Mouse (Mus musculus): ENCODE measurements at regions not wholly inside any gene's neighbourhood (a gene's known extent, or its start where the extent isn't known, plus 50 kb on each side); places are given as distances from the start of the nearest gene placed in this dataset.

GRCm38 (mm10) chr3:143017480-143017879 is 135.7 kb upstream of the Pkn2 start:
- WGBS, result 76% methylated on average over 4 of the region's 4 CpGs
- no peaks in the 10 kb centered on the region for H3K4me1 ChIP-seq
- no peak overlapping the region for H3K4me3 ChIP-seq
- ATAC-seq (ENCODE audit: borderline replicate concordance, extremely low read depth, low FRiP score, low TSS enrichment), result no peak
- no peak overlapping the region for H3K9ac ChIP-seq
- no peak overlapping the region for H3K27ac ChIP-seq
- no peaks in the 10 kb centered on the region for H3K27me3 ChIP-seq
- no peaks in the 10 kb centered on the region for H3K36me3 ChIP-seq
- H3K4me2 ChIP-seq, result no peak overlapping the region
- H3K9me3 ChIP-seq, result no peaks in the 10 kb centered on the region

GRCm38 (mm10) chr3:143016758-143017157 is 135.0 kb upstream of the Pkn2 start:
- H3K9ac ChIP-seq, result no peak overlapping the region
- no peaks in the 10 kb centered on the region for H3K9me3 ChIP-seq
- H3K4me3 ChIP-seq, result no peak overlapping the region
- H3K36me3 ChIP-seq, result no peaks in the 10 kb centered on the region
- H3K27ac ChIP-seq, result no peak overlapping the region
- H3K4me2 ChIP-seq, result no peak overlapping the region
- 72% methylated on average over 5 of the region's 5 CpGs for WGBS
- no peaks in the 10 kb centered on the region for H3K4me1 ChIP-seq
- ATAC-seq (ENCODE audit: borderline replicate concordance, extremely low read depth, low FRiP score, low TSS enrichment), result no peak
- H3K27me3 ChIP-seq, result no peaks in the 10 kb centered on the region

- no peak for ATAC-seq (ENCODE audit: borderline replicate concordance, extremely low read depth, low FRiP score, low TSS enrichment)
Measured at GRCm38 (mm10) chr3:143014421-143014820, 132.6 kb upstream of the Pkn2 start.

GRCm38 (mm10) chr3:143007047-143007446 is 125.2 kb upstream of the Pkn2 start:
- 43% methylated on average over 3 of the region's 3 CpGs for WGBS
- Histone ChIP-seq H3K4me2 (no peak overlapping the region), H3K9ac (no peak overlapping the region), H3K9me3 (no peaks in the 10 kb centered on the region), H3K4me3 (no peak overlapping the region), H3K36me3 (no peaks in the 10 kb centered on the region), H3K4me1 (no peaks in the 10 kb centered on the region), H3K27me3 (no peaks in the 10 kb centered on the region), H3K27ac (no peak overlapping the region)
- ATAC-seq (ENCODE audit: borderline replicate concordance, extremely low read depth, low FRiP score, low TSS enrichment), result no peak

More at GRCm38 (mm10) chr3:143014421-143014820, 132.6 kb upstream of the Pkn2 start:
- Histone ChIP-seq H3K4me1 (no peaks in the 10 kb centered on the region), H3K9ac (no peak overlapping the region), H3K27ac (no peak overlapping the region), H3K36me3 (no peaks in the 10 kb centered on the region), H3K4me2 (no peak overlapping the region), H3K27me3 (no peaks in the 10 kb centered on the region), H3K9me3 (no peaks in the 10 kb centered on the region), H3K4me3 (no peak overlapping the region)
- WGBS, result 70% methylated on average over 4 of the region's 4 CpGs

GRCm38 (mm10) chr3:143001952-143002351 is 120.1 kb upstream of the Pkn2 start:
- no peak overlapping the region for H3K27ac ChIP-seq
- no peak for ATAC-seq (ENCODE audit: borderline replicate concordance, extremely low read depth, low FRiP score, low TSS enrichment)
- no peaks in the 10 kb centered on the region for H3K27me3 ChIP-seq
- H3K4me2 ChIP-seq, result no peak overlapping the region
- H3K4me1 ChIP-seq, result peaks cover 4% of the 10 kb centered on the region; the same call in 1 of the 2 replicates
- H3K9ac ChIP-seq, result no peak overlapping the region
- WGBS, result 48% methylated on average over 5 of the region's 5 CpGs
- no peaks in the 10 kb centered on the region for H3K9me3 ChIP-seq
- no peak overlapping the region for H3K4me3 ChIP-seq
- no peaks in the 10 kb centered on the region for H3K36me3 ChIP-seq

GRCm38 (mm10) chr3:142995981-142996743 is 114.4 kb upstream of the Pkn2 start:
- no peaks in the 10 kb centered on the region for H3K9me3 ChIP-seq
- H3K27ac ChIP-seq, result no peak overlapping the region

GRCm38 (mm10) chr3:142984547-142984946 is 102.7 kb upstream of the Pkn2 start:
- no peak overlapping the region for H3K4me3 ChIP-seq
- ATAC-seq (ENCODE audit: borderline replicate concordance, extremely low read depth, low FRiP score, low TSS enrichment), result no peak
- H3K4me1 ChIP-seq, result no peaks in the 10 kb centered on the region
- H3K27me3 ChIP-seq, result no peaks in the 10 kb centered on the region
- no peak overlapping the region for H3K4me2 ChIP-seq
- H3K9ac ChIP-seq, result no peak overlapping the region
- H3K27ac ChIP-seq, result no peak overlapping the region
- no peaks in the 10 kb centered on the region for H3K9me3 ChIP-seq
- 79% methylated on average over 5 of the region's 5 CpGs for WGBS
- no peaks in the 10 kb centered on the region for H3K36me3 ChIP-seq

More at GRCm38 (mm10) chr3:142995981-142996743, 114.4 kb upstream of the Pkn2 start:
- no peak overlapping the region for H3K9ac ChIP-seq
- H3K36me3 ChIP-seq, result no peaks in the 10 kb centered on the region
- H3K4me3 ChIP-seq, result no peak overlapping the region
- no peaks in the 10 kb centered on the region for H3K4me1 ChIP-seq
- no peaks in the 10 kb centered on the region for H3K27me3 ChIP-seq
- WGBS, result 41% methylated on average over 3 of the region's 3 CpGs
- no peak for ATAC-seq (ENCODE audit: borderline replicate concordance, extremely low read depth, low FRiP score, low TSS enrichment)
- H3K4me2 ChIP-seq, result no peak overlapping the region

GRCm38 (mm10) chr3:142981221-142981620 is 99.4 kb upstream of the Pkn2 start:
- 83% methylated on average over 3 of the region's 3 CpGs for WGBS
- Histone ChIP-seq H3K9ac (no peak overlapping the region), H3K9me3 (no peaks in the 10 kb centered on the region), H3K27me3 (no peaks in the 10 kb centered on the region), H3K4me2 (no peak overlapping the region), H3K27ac (no peak overlapping the region), H3K36me3 (no peaks in the 10 kb centered on the region), H3K4me1 (peaks cover 6% of the 10 kb centered on the region; the same call in 1 of the 2 replicates), H3K4me3 (no peak overlapping the region)
- no peak for ATAC-seq (ENCODE audit: borderline replicate concordance, extremely low read depth, low FRiP score, low TSS enrichment)

- H3K27ac ChIP-seq, result no peak overlapping the region
- H3K9ac ChIP-seq, result no peak overlapping the region
- H3K36me3 ChIP-seq, result no peaks in the 10 kb centered on the region
- H3K4me2 ChIP-seq, result no peak overlapping the region
- peaks cover 6% of the 10 kb centered on the region; the same call in 1 of the 2 replicates for H3K4me1 ChIP-seq
- H3K9me3 ChIP-seq, result no peaks in the 10 kb centered on the region
- 16% methylated on average over 4 of the region's 4 CpGs for WGBS
- ATAC-seq (ENCODE audit: borderline replicate concordance, extremely low read depth, low FRiP score, low TSS enrichment), result no peak
- H3K4me3 ChIP-seq, result no peak overlapping the region
- no peaks in the 10 kb centered on the region for H3K27me3 ChIP-seq
Measured at GRCm38 (mm10) chr3:142979161-142979560, 97.4 kb upstream of the Pkn2 start.

- no peaks in the 10 kb centered on the region for H3K27me3 ChIP-seq
- no peak overlapping the region for H3K4me3 ChIP-seq
- no peak overlapping the region for H3K9ac ChIP-seq
- 87% methylated on average over 7 of the region's 7 CpGs for WGBS
- H3K9me3 ChIP-seq, result no peaks in the 10 kb centered on the region
- ATAC-seq (ENCODE audit: borderline replicate concordance, extremely low read depth, low FRiP score, low TSS enrichment), result no peak
- H3K4me2 ChIP-seq, result no peak overlapping the region
- H3K4me1 ChIP-seq, result peaks cover 6% of the 10 kb centered on the region; the same call in 1 of the 2 replicates
- no peak overlapping the region for H3K27ac ChIP-seq
- H3K36me3 ChIP-seq, result no peaks in the 10 kb centered on the region
Measured at GRCm38 (mm10) chr3:142976519-142977394, 95.0 kb upstream of the Pkn2 start.

GRCm38 (mm10) chr3:142975606-142976005 is 93.8 kb upstream of the Pkn2 start:
- no peaks in the 10 kb centered on the region for H3K9me3 ChIP-seq
- ATAC-seq (ENCODE audit: borderline replicate concordance, extremely low read depth, low FRiP score, low TSS enrichment), result no peak
- H3K4me1 ChIP-seq, result peaks cover 6% of the 10 kb centered on the region; the same call in 1 of the 2 replicates
- no peaks in the 10 kb centered on the region for H3K36me3 ChIP-seq
- no peaks in the 10 kb centered on the region for H3K27me3 ChIP-seq
- H3K9ac ChIP-seq, result no peak overlapping the region
- no peak overlapping the region for H3K27ac ChIP-seq
- H3K4me2 ChIP-seq, result no peak overlapping the region
- H3K4me3 ChIP-seq, result no peak overlapping the region
- 73% methylated on average over 8 of the region's 8 CpGs for WGBS

- Histone ChIP-seq H3K9me3 (no peaks in the 10 kb centered on the region), H3K4me2 (no peak overlapping the region), H3K4me1 (no peaks in the 10 kb centered on the region), H3K9ac (no peak overlapping the region), H3K4me3 (no peak overlapping the region), H3K27me3 (no peaks in the 10 kb centered on the region), H3K36me3 (no peaks in the 10 kb centered on the region), H3K27ac (no peak overlapping the region)
- ATAC-seq (ENCODE audit: borderline replicate concordance, extremely low read depth, low FRiP score, low TSS enrichment), result no peak
- 30% methylated on average over 2 of the region's 2 CpGs for WGBS
Measured at GRCm38 (mm10) chr3:142969501-142969900, 87.7 kb upstream of the Pkn2 start.
